Mouse (Mus musculus) liver, embryonic 12.5 days (tissue): Measurements from ENCODE around the gene Tmem141. TPM values are rescaled to one million over a fixed set of nuclear protein-coding genes. Genes with fewer than 3 reads are reported as not detected.

Experiments used
- ATAC-seq: fragments of 200-750 bp; cut with Nextera tagmentation; 2 replicates; pipeline ENCODE4 v1.8.0; 2017; ENCODE audit warnings: moderate number of reproducible peaks, mild to moderate bottlenecking, moderate library complexity
- H3K27ac ChIP-seq: fragments of 300-500 bp; sonication (generic); 2 replicates; pipeline ENCODE4 v1.5.1; 2016; ENCODE audit warnings: mild to moderate bottlenecking
- H3K27me3 ChIP-seq: fragments of 300-500 bp; sonication (generic); replicated peaks from 2 replicates; pipeline ENCODE4 v1.6.1; 2016; ENCODE audit warnings: mild to moderate bottlenecking, moderate library complexity
- H3K36me3 ChIP-seq: fragments of 300-500 bp; sonication (generic); 2 replicates; pipeline ENCODE4 v1.6.1; 2016; ENCODE audit warnings: mild to moderate bottlenecking, moderate library complexity
- H3K4me1 ChIP-seq: fragments of 300-500 bp; sonication (generic); 2 replicates; pipeline ENCODE4 v1.6.1; 2016
- H3K4me2 ChIP-seq: fragments of 300-500 bp; sonication (generic); 2 replicates; pipeline ENCODE4 v1.6.1; 2016; ENCODE audit warnings: mild to moderate bottlenecking, moderate library complexity
- H3K4me3 ChIP-seq: fragments of 300-500 bp; sonication (generic); 2 replicates; pipeline ENCODE4 v1.5.1; 2016; ENCODE audit warnings: mild to moderate bottlenecking, moderate library complexity
- H3K9ac ChIP-seq: fragments of 300-500 bp; sonication (generic); 2 replicates; pipeline ENCODE4 v1.6.1; 2016; ENCODE audit warnings: mild to moderate bottlenecking, moderate library complexity
- H3K9me3 ChIP-seq: fragments of 300-500 bp; sonication (generic); replicated peaks from 2 replicates; pipeline ENCODE4 v1.6.1; 2016; ENCODE audit warnings: mild to moderate bottlenecking, moderate library complexity
- WGBS: fragments of 180-500 bp; shearing (Covaris S2); methylation state at CpG from one replicate; pipeline ENCODE4 v1.1.7; 2016; ENCODE audit not compliant: insufficient replicate concordance; 5-methylcytosine and 5-hydroxymethylcytosine counted together
- polyA plus RNA-seq: library from polyadenylated mRNA; unstranded; fragments of >200 nt; fragmentation: Nextera tagmentation; extraction: Ambion mirVana; gene quantifications from 2 replicates; pipeline ENCODE4 v1.2.1, GENCODE M21; 2016

Gene Tmem141
- polyA plus RNA-seq, 1 experiment from 2014 or later, result 7.1 TPM

GRCm38 (mm10) chr2:25581901-25582301 lies 39.9 kb downstream of the Tmem141 start:
- Histone ChIP-seq H3K4me3 (no peak overlapping the region), H3K9me3 (no peaks in the 10 kb centered on the region), H3K9ac (no peak overlapping the region), H3K4me2 (peak overlapping the region; percentile 64), H3K27me3 (peaks cover 46% of the 10 kb centered on the region), H3K27ac (no peak overlapping the region), H3K4me1 (peaks cover 68% of the 10 kb centered on the region), H3K36me3 (peaks cover 39% of the 10 kb centered on the region)
- ATAC-seq, result no peak
- 11% methylated on average over 6 of the region's 6 CpGs for WGBS

- Histone ChIP-seq H3K9ac (0 out of 2 replicates have a peak within 1 kb of the TSS, but pooled peaks have one; percentile 7), H3K4me1 (peaks cover 68% of the 10 kb centered on the region), H3K4me3 (peak within 1 kb of the TSS; percentile 29), H3K27ac (no peak within 1 kb of the TSS), H3K36me3 (peaks cover 34% of the 10 kb centered on the region), H3K4me2 (peak within 1 kb of the TSS; percentile 64), H3K9me3 (no peaks in the 10 kb centered on the region), H3K27me3 (peaks cover 51% of the 10 kb centered on the region)
- peak; percentile 60 for ATAC-seq
- WGBS, result 6% methylated on average over 19 of the region's 19 CpGs
These were observed 40.4 kb downstream of the Tmem141 start, which contains the start of gene Ajm1 for GRCm38 (mm10) chr2:25581294-25581864. Gene Ajm1 (minus strand): TSS chr2:25581757.

- WGBS, result 28% methylated on average over 6 of the region's 6 CpGs
- Histone ChIP-seq H3K4me3 (no peak overlapping the region), H3K9me3 (no peaks in the 10 kb centered on the region), H3K27me3 (peaks cover 58% of the 10 kb centered on the region), H3K36me3 (peaks cover 28% of the 10 kb centered on the region), H3K4me1 (peaks cover 71% of the 10 kb centered on the region), H3K27ac (no peak overlapping the region), H3K9ac (0 out of 2 replicates have a peak overlapping the region, but pooled peaks have one; percentile 7), H3K4me2 (peak overlapping the region; percentile 64; the same call in 1 of the 2 replicates)
- ATAC-seq, result no peak
These were observed 41.1 kb downstream of the Tmem141 start for GRCm38 (mm10) chr2:25580621-25581101.

- Histone ChIP-seq H3K36me3 (peaks cover 21% of the 10 kb centered on the region), H3K9ac (no peak overlapping the region), H3K27me3 (peaks cover 62% of the 10 kb centered on the region), H3K4me2 (peak overlapping the region; percentile 35; the same call in 1 of the 2 replicates), H3K27ac (no peak overlapping the region), H3K4me1 (peaks cover 79% of the 10 kb centered on the region), H3K9me3 (no peaks in the 10 kb centered on the region), H3K4me3 (0 out of 2 replicates have a peak overlapping the region, but pooled peaks have one; percentile 23)
- ATAC-seq, result no peak
- WGBS, result 4% methylated on average over 27 of the region's 27 CpGs
These were observed 41.9 kb downstream of the Tmem141 start for GRCm38 (mm10) chr2:25579737-25580460.

- H3K36me3 ChIP-seq, result peaks cover 13% of the 10 kb centered on the region
- H3K4me1 ChIP-seq, result peaks cover 83% of the 10 kb centered on the region
- no peak overlapping the region for H3K27ac ChIP-seq
- peak overlapping the region; percentile 35 for H3K4me2 ChIP-seq
- no peak for ATAC-seq
- H3K9ac ChIP-seq, result no peak overlapping the region
- H3K27me3 ChIP-seq, result peaks cover 62% of the 10 kb centered on the region
- H3K9me3 ChIP-seq, result no peaks in the 10 kb centered on the region
- WGBS, result 6% methylated on average over 76 of the region's 77 CpGs
- H3K4me3 ChIP-seq, result peak overlapping the region; percentile 23; the same call in 1 of the 2 replicates
These were observed 42.7 kb downstream of the Tmem141 start for GRCm38 (mm10) chr2:25578796-25579736.

GRCm38 (mm10) chr2:25577951-25578795 lies 43.6 kb downstream of the Tmem141 start:
- Histone ChIP-seq H3K4me2 (peak overlapping the region; percentile 44), H3K27me3 (peaks cover 62% of the 10 kb centered on the region), H3K9ac (no peak overlapping the region), H3K9me3 (no peaks in the 10 kb centered on the region), H3K36me3 (peaks cover 5% of the 10 kb centered on the region), H3K4me3 (peak overlapping the region; percentile 28), H3K4me1 (peaks cover 83% of the 10 kb centered on the region), H3K27ac (no peak overlapping the region)
- WGBS, result 6% methylated on average over 75 of the region's 75 CpGs
- ATAC-seq, result no peak

- peaks cover 82% of the 10 kb centered on the region for H3K4me1 ChIP-seq
- 19% methylated on average over 92 of the region's 92 CpGs for WGBS
- no peak overlapping the region for H3K9ac ChIP-seq
- H3K9me3 ChIP-seq, result no peaks in the 10 kb centered on the region
- ATAC-seq, result no peak
- H3K4me2 ChIP-seq, result peak overlapping the region; percentile 44
- peaks cover 62% of the 10 kb centered on the region for H3K27me3 ChIP-seq
- H3K27ac ChIP-seq, result no peak overlapping the region
- 0 out of 2 replicates have a peak, but pooled peaks cover 2% of the 10 kb centered on the region for H3K36me3 ChIP-seq
- H3K4me3 ChIP-seq, result peak overlapping the region; percentile 28
These were observed 44.6 kb downstream of the Tmem141 start for GRCm38 (mm10) chr2:25576965-25577891.

GRCm38 (mm10) chr2:25576028-25576850 lies 45.6 kb downstream of the Tmem141 start:
- no peaks in the 10 kb centered on the region for H3K9me3 ChIP-seq
- H3K4me3 ChIP-seq, result no peak overlapping the region
- no peak overlapping the region for H3K9ac ChIP-seq
- 75% methylated on average over 16 of the region's 16 CpGs for WGBS
- no peak for ATAC-seq
- H3K36me3 ChIP-seq, result peaks cover 10% of the 10 kb centered on the region; the same call in 1 of the 2 replicates
- H3K27ac ChIP-seq, result no peak overlapping the region
- H3K4me2 ChIP-seq, result peak overlapping the region; percentile 83
- peaks cover 76% of the 10 kb centered on the region for H3K4me1 ChIP-seq
- peaks cover 60% of the 10 kb centered on the region for H3K27me3 ChIP-seq

- Histone ChIP-seq H3K4me2 (peak overlapping the region; percentile 83), H3K4me1 (peaks cover 73% of the 10 kb centered on the region), H3K9ac (peak overlapping the region; percentile 70), H3K27ac (peak overlapping the region; percentile 63; the same call in 1 of the 2 replicates), H3K36me3 (peaks cover 15% of the 10 kb centered on the region; the same call in 1 of the 2 replicates), H3K9me3 (no peaks in the 10 kb centered on the region), H3K4me3 (peak overlapping the region; percentile 64), H3K27me3 (peaks cover 53% of the 10 kb centered on the region)
- no peak for ATAC-seq
- WGBS, result 22% methylated on average over 21 of the region's 21 CpGs
These were observed 46.3 kb downstream of the Tmem141 start for GRCm38 (mm10) chr2:25575432-25576027.
